Comparison of ENCODE assay signal across 31 mouse cellular contexts in the genomic region with DNA sequence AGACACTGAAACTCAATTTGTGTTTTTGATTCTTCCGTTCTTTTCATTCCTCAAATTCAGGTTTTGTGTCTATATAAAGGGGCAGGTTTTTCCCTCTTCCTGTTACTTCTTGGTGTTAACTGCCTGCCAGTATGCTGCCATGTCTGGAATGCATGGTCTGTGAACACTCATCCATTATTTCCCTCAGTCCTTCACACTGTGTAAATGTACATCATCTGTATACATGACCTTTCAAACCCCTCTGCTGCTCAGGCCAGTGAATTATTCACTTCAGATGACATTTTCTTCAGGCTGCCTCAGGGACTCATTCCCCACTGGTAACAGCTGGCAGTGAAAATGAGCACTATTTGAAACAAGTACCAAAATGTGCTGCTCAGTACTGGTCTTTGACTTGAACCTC.
DNase-seq lines count a peak whose midpoint lies in the region; ATAC-seq and TF ChIP-seq lines count a peak whose summit lies in the region.
"Had no signal": no experiment of that assay in that cellular context is flagged by ENCODE, and none has a peak within 500 bp of the region (broad histone marks: within the 10 kb centered on the region; RNA-seq: fewer than 3 reads in every experiment).

No protein-coding gene starts in this region.

- H3K9me3 ChIP-seq in hindbrain, embryonic 11.5 days (ENCODE audit: control insufficient read depth, low read length): no peaks in the 10 kb centered on the region
- H3K9me3 ChIP-seq in hindbrain, embryonic 10.5 days: no peaks in the 10 kb centered on the region
- H3K9me3 ChIP-seq in neural tube, embryonic 15.5 days (replicated peaks): no peaks in the 10 kb centered on the region
- no peaks in the 10 kb centered on the region for H3K9me3 ChIP-seq in limb, embryonic 12.5 days
- H3K9me3 ChIP-seq: forebrain, embryonic 10.5 days; forebrain, embryonic 15.5 days; heart, embryonic 12.5 days; limb, embryonic 15.5 days; liver, embryonic 13.5 days had no signal

- 88% methylated on average over 1 of the region's 1 CpGs for WGBS in hindbrain, embryonic 11.5 days
- WGBS in hindbrain, embryonic 10.5 days: 88% methylated on average over 1 of the region's 1 CpGs
- 74% methylated on average over 1 of the region's 1 CpGs for WGBS in neural tube, embryonic 15.5 days
- WGBS in limb, embryonic 12.5 days: 70% methylated on average over 1 of the region's 1 CpGs
- 93% methylated on average over 1 of the region's 1 CpGs for WGBS in thymus, adult 2 months

- H3K36me3 ChIP-seq in hindbrain, embryonic 11.5 days (ENCODE audit: control insufficient read depth, insufficient read depth, low read length): no peaks in the 10 kb centered on the region
- no peaks in the 10 kb centered on the region for H3K36me3 ChIP-seq in hindbrain, embryonic 10.5 days
- H3K36me3 ChIP-seq in neural tube, embryonic 15.5 days: no peaks in the 10 kb centered on the region
- H3K36me3 ChIP-seq in limb, embryonic 12.5 days: no peaks in the 10 kb centered on the region
- H3K36me3 ChIP-seq in thymus, adult 2 months (ENCODE audit: control insufficient read depth, insufficient read depth, low read length): no peaks in the 10 kb centered on the region
- H3K36me3 ChIP-seq: forebrain, embryonic 10.5 days; forebrain, embryonic 15.5 days; heart, embryonic 12.5 days; limb, embryonic 15.5 days; liver, embryonic 13.5 days had no signal

- no peak overlapping the region for H3K4me2 ChIP-seq in hindbrain, embryonic 11.5 days (replicated peaks; ENCODE audit: low read depth, low read length)
- H3K4me2 ChIP-seq in neural tube, embryonic 15.5 days: no peak overlapping the region
- no peak overlapping the region for H3K4me2 ChIP-seq in limb, embryonic 12.5 days
- H3K4me2 ChIP-seq: forebrain, embryonic 15.5 days; heart, embryonic 12.5 days; limb, embryonic 15.5 days; liver, embryonic 13.5 days had no signal

- no peak overlapping the region for H3K4me3 ChIP-seq in hindbrain, embryonic 11.5 days (ENCODE audit: low read depth, low read length)
- H3K4me3 ChIP-seq in hindbrain, embryonic 10.5 days: no peak overlapping the region
- no peak overlapping the region for H3K4me3 ChIP-seq in neural tube, embryonic 15.5 days (replicated peaks)
- H3K4me3 ChIP-seq in limb, embryonic 12.5 days (replicated peaks): no peak overlapping the region
- H3K4me3 ChIP-seq in thymus, adult 2 months (ENCODE audit: control insufficient read depth, insufficient read depth, low read length): no peak overlapping the region
- H3K4me3 ChIP-seq: forebrain, embryonic 10.5 days; forebrain, embryonic 15.5 days; heart, adult 2 months; heart, embryonic 12.5 days; limb, embryonic 15.5 days; liver, embryonic 13.5 days; megakaryocyte, embryonic 14.5 days; myocyte had no signal

- no peaks in the 10 kb centered on the region for H3K27me3 ChIP-seq in hindbrain, embryonic 11.5 days (ENCODE audit: control insufficient read depth, insufficient read depth, low read length)
- H3K27me3 ChIP-seq in hindbrain, embryonic 10.5 days (ENCODE audit: insufficient read depth, poor library complexity, severe bottlenecking): no peaks in the 10 kb centered on the region
- no peaks in the 10 kb centered on the region for H3K27me3 ChIP-seq in neural tube, embryonic 15.5 days (replicated peaks)
- H3K27me3 ChIP-seq in limb, embryonic 12.5 days: no peaks in the 10 kb centered on the region
- no peaks in the 10 kb centered on the region for H3K27me3 ChIP-seq in thymus, adult 2 months (ENCODE audit: control insufficient read depth, insufficient read depth, low read length)
- H3K27me3 ChIP-seq: forebrain, embryonic 15.5 days; heart, embryonic 12.5 days; limb, embryonic 15.5 days; liver, embryonic 13.5 days; megakaryocyte, embryonic 14.5 days had no signal

- DNase-seq in hindbrain, embryonic 11.5 days (ENCODE audit: low spot score): peak; percentile 2
- DNase-seq in hindbrain, embryonic 10.5 days (ENCODE audit: low spot score): no peak
- peak; percentile 13 for DNase-seq in neural tube, embryonic 10.5 days (ENCODE audit: extremely low spot score, low spot score)
- peak; percentile 1 for DNase-seq in retina, postnatal 1 day
- DNase-seq in cerebellum, postnatal 25 days: no peak
- DNase-seq in thymus, adult 2 months: no peak
- DNase-seq: adrenal gland, postnatal 14 days; cerebellum, adult 2 months; cerebellum, postnatal 14 days; heart, adult 2 months; kidney, adult 9 months; kidney, postnatal 10 days; layer of hippocampus, adult 9-11 months; liver, embryonic 13.5 days; lung, adult 18-20 months; lung, postnatal 4 days; right cerebral cortex, postnatal 4 days; thymus, postnatal 4 days had no signal

- ATAC-seq in hindbrain, embryonic 11.5 days (ENCODE audit: low FRiP score): peak; percentile 63; the same call in 1 of the 2 replicates
- ATAC-seq in neural tube, embryonic 15.5 days (ENCODE audit: low FRiP score): no peak
- peak; percentile 71; the same call in 1 of the 2 replicates for ATAC-seq in limb, embryonic 12.5 days (ENCODE audit: insufficient number of reproducible peaks, insufficient read depth, low FRiP score, low TSS enrichment, low read depth)
- ATAC-seq: forebrain, embryonic 15.5 days; intestine, embryonic 16.5 days; lung, postnatal 0 days; midbrain, embryonic 16.5 days; Patski had no signal

- no peak overlapping the region for H3K9ac ChIP-seq in hindbrain, embryonic 11.5 days (ENCODE audit: low read depth, low read length)
- no peak overlapping the region for H3K9ac ChIP-seq in neural tube, embryonic 15.5 days (replicated peaks)
- no peak overlapping the region for H3K9ac ChIP-seq in limb, embryonic 12.5 days (replicated peaks)
- H3K9ac ChIP-seq: forebrain, embryonic 15.5 days; heart, embryonic 12.5 days; limb, embryonic 15.5 days; liver, embryonic 13.5 days had no signal

- H3K4me1 ChIP-seq in hindbrain, embryonic 11.5 days (replicated peaks; ENCODE audit: control insufficient read depth, insufficient read depth, low read length): no peaks in the 10 kb centered on the region
- H3K4me1 ChIP-seq in hindbrain, embryonic 10.5 days (replicated peaks): no peaks in the 10 kb centered on the region
- H3K4me1 ChIP-seq in neural tube, embryonic 15.5 days: no peaks in the 10 kb centered on the region
- no peaks in the 10 kb centered on the region for H3K4me1 ChIP-seq in limb, embryonic 12.5 days (replicated peaks)
- H3K4me1 ChIP-seq in thymus, adult 2 months (replicated peaks; ENCODE audit: control insufficient read depth, insufficient read depth, low read length): no peaks in the 10 kb centered on the region
- H3K4me1 ChIP-seq: forebrain, embryonic 10.5 days; forebrain, embryonic 15.5 days; heart, embryonic 12.5 days; limb, embryonic 15.5 days; liver, embryonic 13.5 days; megakaryocyte, embryonic 14.5 days had no signal

- no peak overlapping the region for H3K27ac ChIP-seq in hindbrain, embryonic 11.5 days (ENCODE audit: low read depth, low read length)
- H3K27ac ChIP-seq in hindbrain, embryonic 10.5 days: no peak overlapping the region
- no peak overlapping the region for H3K27ac ChIP-seq in neural tube, embryonic 15.5 days (replicated peaks)
- H3K27ac ChIP-seq in limb, embryonic 12.5 days: no peak overlapping the region
- H3K27ac ChIP-seq in thymus, adult 2 months (ENCODE audit: control insufficient read depth, insufficient read depth, low read length): no peak overlapping the region
- H3K27ac ChIP-seq: forebrain, embryonic 10.5 days; forebrain, embryonic 15.5 days; heart, adult 2 months; limb, embryonic 15.5 days; liver, embryonic 13.5 days; stomach, postnatal 0 days had no signal

- no peak for TF ChIP-seq CTCF in thymus, adult 2 months (IDR thresholded peaks at IDR 0.05; ENCODE audit: borderline replicate concordance, control insufficient read depth, extremely low read depth, insufficient read depth, low read length, poor library complexity)

- TF ChIP-seq POLR2A in thymus, adult 2 months (IDR thresholded peaks at IDR 0.05; ENCODE audit: control insufficient read depth, extremely low read depth, insufficient read depth, low read length, poor library complexity): no peak

Comparison
In these comparisons a context has a peak if more than half of its experiments do, and no peak if none do; other contexts are left out.
1. DNase-seq: peak in hindbrain, embryonic 11.5 days (single experiment), neural tube, embryonic 10.5 days (single experiment) and retina, postnatal 1 day (single experiment); none in hindbrain, embryonic 10.5 days (single experiment), cerebellum, postnatal 25 days (0 of 2) and thymus, adult 2 months (single experiment).